Mouse (Mus musculus): ENCODE results near the gene 4933415A04Rik.

- TF ChIP-seq CTCF (IDR thresholded peaks at IDR 0.05; ENCODE audit: low read depth, low read length) (no peak), POLR2A (IDR thresholded peaks at IDR 0.05; ENCODE audit: extremely low read depth, insufficient read depth, low read length) (no peak)
Observed at GRCm38 (mm10) chr11:43585211-43586005, 1.4 kb upstream of the 4933415A04Rik start.

Data from liver, adult 2 months (tissue).